Mouse (Mus musculus) embryonic facial prominence, embryonic 12.5 days (tissue): ENCODE results near the gene Ccdc15. TPM values are rescaled to one million over a fixed set of nuclear protein-coding genes. Genes with fewer than 3 reads are reported as not detected.

ENCODE experiments used
- ATAC-seq: fragments of 200-750 bp; cut with Nextera tagmentation; 2 replicates; pipeline ENCODE4 v1.8.0; 2017; ENCODE audit not compliant: insufficient number of reproducible peaks, insufficient read depth, low FRiP score, low TSS enrichment
- H3K27ac ChIP-seq: fragments of 300-500 bp; sonication (generic); 2 replicates; pipeline ENCODE4 v1.5.1; 2016; ENCODE audit warnings: mild to moderate bottlenecking
- H3K27me3 ChIP-seq: fragments of 300-500 bp; sonication (generic); 2 replicates; pipeline ENCODE4 v1.6.1; 2016; ENCODE audit warnings: mild to moderate bottlenecking, moderate library complexity
- H3K36me3 ChIP-seq: fragments of 300-500 bp; sonication (generic); 2 replicates; pipeline ENCODE4 v1.6.1; 2016; ENCODE audit warnings: mild to moderate bottlenecking
- H3K4me1 ChIP-seq: fragments of 300-500 bp; sonication (generic); 2 replicates; pipeline ENCODE4 v1.6.1; 2016
- H3K4me2 ChIP-seq: fragments of 300-500 bp; sonication (generic); replicated peaks from 2 replicates; pipeline ENCODE4 v1.6.1; 2016; ENCODE audit warnings: mild to moderate bottlenecking, moderate library complexity
- H3K4me3 ChIP-seq: fragments of 300-500 bp; sonication (generic); 2 replicates; pipeline ENCODE4 v1.5.1; 2016; ENCODE audit warnings: mild to moderate bottlenecking
- H3K9ac ChIP-seq: fragments of 300-500 bp; sonication (generic); 2 replicates; pipeline ENCODE4 v1.6.1; 2016; ENCODE audit warnings: mild to moderate bottlenecking, moderate library complexity
- H3K9me3 ChIP-seq: fragments of 300-500 bp; sonication (generic); 2 replicates; pipeline ENCODE4 v1.6.1; 2016; ENCODE audit warnings: mild to moderate bottlenecking, moderate library complexity
- WGBS: fragments of 180-500 bp; shearing (Covaris S2); methylation state at CpG from one replicate; pipeline ENCODE4 v1.1.7; 2016; 5-methylcytosine and 5-hydroxymethylcytosine counted together
- polyA plus RNA-seq: library from polyadenylated mRNA; unstranded; fragments of >200 nt; fragmentation: Nextera tagmentation; extraction: Ambion mirVana; gene quantifications from 2 replicates; pipeline ENCODE4 v1.2.1, GENCODE M21; 2016

Gene Ccdc15
- 8.3 and 8.4 TPM in 2 replicates for polyA plus RNA-seq

- peak within 1 kb of the TSS; percentile 90 for H3K27ac ChIP-seq
- peak; percentile 98 for ATAC-seq
- H3K9me3 ChIP-seq, result no peaks in the 10 kb centered on the region
- H3K27me3 ChIP-seq, result no peaks in the 10 kb centered on the region
- H3K4me2 ChIP-seq, result peak within 1 kb of the TSS; percentile 70
- under 1% methylated on average over 41 of the region's 41 CpGs for WGBS
- no peaks in the 10 kb centered on the region for H3K36me3 ChIP-seq
- H3K4me1 ChIP-seq, result peaks cover 10% of the 10 kb centered on the region; the same call in 1 of the 2 replicates
- H3K4me3 ChIP-seq, result peak within 1 kb of the TSS; percentile 70
- H3K9ac ChIP-seq, result peak within 1 kb of the TSS; percentile 78
Observed at GRCm38 (mm10) chr9:37347988-37348642, at the start of gene Ccdc15. Gene Ccdc15, minus strand, starts transcription at chr9:37348432.

- WGBS, result 73% methylated on average over 8 of the region's 8 CpGs
- no peaks in the 10 kb centered on the region for H3K36me3 ChIP-seq
- H3K4me3 ChIP-seq, result no peak overlapping the region
- no peak overlapping the region for H3K9ac ChIP-seq
- no peak overlapping the region for H3K27ac ChIP-seq
- no peaks in the 10 kb centered on the region for H3K9me3 ChIP-seq
- H3K4me2 ChIP-seq, result no peak overlapping the region
- no peaks in the 10 kb centered on the region for H3K4me1 ChIP-seq
- H3K27me3 ChIP-seq, result no peaks in the 10 kb centered on the region
- ATAC-seq, result no peak
Observed at GRCm38 (mm10) chr9:37393482-37394131, 45.4 kb upstream of the Ccdc15 start.

DNA sequence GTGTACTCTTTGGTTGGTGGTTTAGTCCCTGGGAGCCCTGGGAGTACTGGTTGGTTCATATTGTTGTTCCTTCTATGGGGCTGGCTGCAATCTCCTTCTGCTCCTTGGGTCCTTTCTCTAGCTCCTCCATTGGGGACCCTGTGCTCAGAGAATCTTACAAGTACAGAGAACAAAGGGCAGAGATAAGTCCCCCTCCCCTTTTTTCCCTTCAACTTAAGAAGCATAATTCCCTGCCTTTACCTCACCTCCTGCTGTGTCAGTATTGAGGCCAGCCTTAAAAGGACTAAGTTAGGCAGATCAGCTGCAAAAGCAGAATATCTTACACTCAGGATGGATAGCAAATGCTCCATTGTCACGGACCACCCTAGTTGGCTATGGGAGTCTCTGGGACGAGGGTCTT lies 43.8 kb upstream of the Ccdc15 start:
- no peaks in the 10 kb centered on the region for H3K36me3 ChIP-seq
- ATAC-seq, result no peak
- H3K27ac ChIP-seq, result no peak overlapping the region
- H3K4me1 ChIP-seq, result no peaks in the 10 kb centered on the region
- H3K27me3 ChIP-seq, result no peaks in the 10 kb centered on the region
- no peak overlapping the region for H3K4me2 ChIP-seq
- no peaks in the 10 kb centered on the region for H3K9me3 ChIP-seq
- no peak overlapping the region for H3K9ac ChIP-seq
- WGBS, result 72% methylated on average over 2 of the region's 2 CpGs
- H3K4me3 ChIP-seq, result no peak overlapping the region

DNA sequence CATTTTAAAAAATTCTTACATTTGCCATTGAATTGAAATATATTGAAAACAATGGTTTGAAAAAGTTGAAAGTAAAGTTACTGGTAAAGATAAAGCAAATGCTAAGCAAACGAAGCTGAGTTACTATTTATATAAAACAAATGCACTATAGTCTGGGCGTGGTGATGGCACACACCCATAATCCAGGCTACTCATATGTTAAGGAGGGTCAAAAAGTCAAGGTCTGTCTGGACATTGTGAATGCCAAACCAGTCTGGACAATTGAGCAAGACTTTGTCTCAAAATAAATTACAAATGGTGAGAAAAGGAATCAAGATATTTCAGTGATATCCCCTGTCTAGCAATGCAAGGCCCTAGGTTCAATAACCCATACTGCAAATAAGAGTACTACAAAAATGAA lies 42.7 kb upstream of the Ccdc15 start:
- peaks cover 3% of the 10 kb centered on the region for H3K27me3 ChIP-seq
- H3K9ac ChIP-seq, result no peak overlapping the region
- no peak overlapping the region for H3K27ac ChIP-seq
- no peak for ATAC-seq
- no peak overlapping the region for H3K4me2 ChIP-seq
- no peaks in the 10 kb centered on the region for H3K36me3 ChIP-seq
- 69% methylated on average over 2 of the region's 2 CpGs for WGBS
- no peaks in the 10 kb centered on the region for H3K9me3 ChIP-seq
- no peak overlapping the region for H3K4me3 ChIP-seq
- H3K4me1 ChIP-seq, result no peaks in the 10 kb centered on the region

DNA sequence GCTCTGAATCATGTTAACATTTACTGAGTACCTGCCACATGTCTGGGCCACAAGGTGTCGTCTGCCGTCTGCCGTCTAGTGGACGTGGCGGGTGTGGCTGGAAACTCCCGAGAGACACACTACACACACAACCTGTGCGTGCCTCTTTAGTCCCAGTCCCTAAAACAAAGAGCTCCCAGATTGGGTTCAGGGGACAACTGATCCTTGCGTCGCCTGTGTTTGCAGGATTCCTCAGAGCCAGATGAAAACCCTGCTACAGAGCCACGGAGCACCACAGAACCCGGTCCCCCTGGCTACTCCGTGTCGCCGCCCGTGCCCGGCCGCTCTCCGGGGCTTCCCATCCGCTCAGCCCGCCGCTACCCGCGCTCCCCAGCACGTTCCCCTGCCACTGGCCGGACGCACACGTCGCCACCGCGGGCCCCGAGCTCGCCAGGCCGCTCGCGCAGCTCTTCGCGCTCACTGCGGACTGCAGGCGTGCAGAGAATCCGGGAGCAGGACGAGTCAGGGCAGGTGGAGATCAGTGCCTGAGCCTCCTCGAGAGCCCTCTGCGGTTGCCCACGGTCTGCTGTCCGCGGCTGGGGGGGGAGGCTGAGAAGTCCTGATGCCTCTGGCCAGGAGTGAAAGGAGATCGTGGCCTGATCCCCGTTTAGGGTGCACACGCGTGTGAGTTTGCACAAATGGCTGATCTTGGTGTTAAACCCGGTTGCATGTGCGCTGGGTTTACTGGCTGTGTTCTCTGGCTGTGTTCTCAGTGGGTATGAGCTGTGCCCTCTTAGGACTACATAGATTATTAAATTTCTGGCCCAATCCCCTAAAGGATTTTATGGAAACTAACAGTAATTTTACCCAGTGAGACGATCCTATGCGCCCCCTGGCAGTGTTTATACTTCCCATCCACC lies 36.3 kb upstream of the Ccdc15 start:
- no peak overlapping the region for H3K27ac ChIP-seq
- H3K9ac ChIP-seq, result peak overlapping the region; percentile 56
- H3K9me3 ChIP-seq, result no peaks in the 10 kb centered on the region
- peak overlapping the region; percentile 37 for H3K4me3 ChIP-seq
- H3K36me3 ChIP-seq, result no peaks in the 10 kb centered on the region
- 7% methylated on average over 49 of the region's 54 CpGs for WGBS
- peaks cover 30% of the 10 kb centered on the region for H3K27me3 ChIP-seq
- ATAC-seq, result peak; percentile 67
- no peaks in the 10 kb centered on the region for H3K4me1 ChIP-seq
- H3K4me2 ChIP-seq, result peak overlapping the region; percentile 77

- H3K27ac ChIP-seq, result no peak overlapping the region
- H3K4me2 ChIP-seq, result no peak overlapping the region
- H3K9me3 ChIP-seq, result no peaks in the 10 kb centered on the region
- H3K9ac ChIP-seq, result no peak overlapping the region
- no peaks in the 10 kb centered on the region for H3K36me3 ChIP-seq
- ATAC-seq, result no peak
- H3K4me3 ChIP-seq, result no peak overlapping the region
- peaks cover 30% of the 10 kb centered on the region for H3K27me3 ChIP-seq
- no peaks in the 10 kb centered on the region for H3K4me1 ChIP-seq
- 87% methylated on average over 6 of the region's 6 CpGs for WGBS
Observed at GRCm38 (mm10) chr9:37383161-37383560, 34.9 kb upstream of the Ccdc15 start.

DNA sequence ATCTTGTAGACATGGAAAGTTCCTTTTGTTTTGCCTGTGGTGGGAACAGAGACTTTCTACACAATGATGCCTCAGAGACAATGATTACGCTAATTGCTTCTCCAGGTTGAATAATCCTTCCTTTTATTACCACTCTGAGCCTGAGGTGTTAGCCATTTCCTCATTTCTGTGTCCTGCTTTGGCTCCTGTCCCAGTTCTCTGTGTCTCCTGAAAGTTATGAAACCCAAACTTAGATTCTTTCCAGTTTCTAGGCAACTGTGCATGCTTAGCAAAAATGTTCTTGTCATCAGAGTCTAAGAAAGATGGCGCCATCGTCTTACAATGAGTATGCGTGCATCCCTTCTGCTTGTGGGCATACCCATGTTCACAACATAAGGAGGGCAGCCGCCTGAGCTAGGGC lies 27.5 kb upstream of the Ccdc15 start:
- Histone ChIP-seq H3K9me3 (no peaks in the 10 kb centered on the region), H3K4me2 (no peak overlapping the region), H3K4me3 (no peak overlapping the region), H3K4me1 (no peaks in the 10 kb centered on the region), H3K36me3 (no peaks in the 10 kb centered on the region), H3K27ac (no peak overlapping the region), H3K9ac (no peak overlapping the region), H3K27me3 (no peaks in the 10 kb centered on the region)
- no peak for ATAC-seq
- 89% methylated on average over 5 of the region's 5 CpGs for WGBS

- H3K9ac ChIP-seq, result no peak overlapping the region
Observed at GRCm38 (mm10) chr9:37371232-37371801, 23.1 kb upstream of the Ccdc15 start.

GRCm38 (mm10) chr9:37368860-37369259 lies 20.6 kb upstream of the Ccdc15 start:
- no peak for ATAC-seq
- WGBS, result 82% methylated on average over 8 of the region's 8 CpGs
- H3K27ac ChIP-seq, result no peak overlapping the region
- no peaks in the 10 kb centered on the region for H3K9me3 ChIP-seq
- no peak overlapping the region for H3K4me2 ChIP-seq
- H3K4me3 ChIP-seq, result no peak overlapping the region
- no peaks in the 10 kb centered on the region for H3K27me3 ChIP-seq
- no peaks in the 10 kb centered on the region for H3K4me1 ChIP-seq
- H3K36me3 ChIP-seq, result no peaks in the 10 kb centered on the region
- no peak overlapping the region for H3K9ac ChIP-seq

More at GRCm38 (mm10) chr9:37371232-37371801, 23.1 kb upstream of the Ccdc15 start:
- ATAC-seq, result no peak
- H3K4me3 ChIP-seq, result no peak overlapping the region
- WGBS, result 88% methylated on average over 7 of the region's 7 CpGs
- H3K9me3 ChIP-seq, result no peaks in the 10 kb centered on the region
- no peaks in the 10 kb centered on the region for H3K4me1 ChIP-seq
- H3K27me3 ChIP-seq, result no peaks in the 10 kb centered on the region
- no peak overlapping the region for H3K4me2 ChIP-seq
- no peaks in the 10 kb centered on the region for H3K36me3 ChIP-seq
- H3K27ac ChIP-seq, result no peak overlapping the region

DNA sequence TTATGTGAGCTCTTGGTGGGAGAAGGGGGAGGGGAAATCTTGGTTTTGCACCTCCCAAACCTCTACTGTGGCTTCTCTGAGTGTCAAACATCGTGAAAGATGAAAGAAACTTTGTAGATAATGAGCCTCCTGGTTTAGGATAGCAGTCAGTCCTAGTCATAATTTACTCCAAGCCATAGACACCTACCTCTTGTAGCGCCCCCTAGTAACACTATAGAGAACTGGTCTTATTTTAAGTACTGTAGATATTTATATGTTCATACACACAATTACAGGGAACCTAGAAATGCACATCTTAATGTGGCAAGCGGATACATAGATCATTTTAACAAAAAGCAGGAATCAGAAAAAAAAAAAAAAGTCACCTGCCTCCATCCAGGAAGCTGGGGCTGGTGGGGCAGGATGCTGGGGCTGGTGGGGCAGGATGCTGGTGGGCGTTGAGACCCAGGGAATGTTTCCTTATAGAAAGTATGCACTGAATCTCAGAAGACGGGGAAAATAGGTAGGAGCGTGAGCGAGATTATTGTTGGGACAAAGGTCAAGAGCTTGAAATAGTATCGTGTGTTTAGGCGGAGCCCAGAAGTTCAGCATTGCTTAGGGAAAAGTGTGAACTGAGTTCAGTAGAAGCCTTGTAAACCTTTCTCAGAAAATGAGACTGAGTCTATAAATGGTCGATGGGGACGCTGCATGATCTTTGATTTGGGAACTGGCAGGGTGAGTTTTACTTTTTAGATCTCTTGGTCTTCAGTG lies 20.0 kb upstream of the Ccdc15 start:
- no peaks in the 10 kb centered on the region for H3K36me3 ChIP-seq
- no peaks in the 10 kb centered on the region for H3K4me1 ChIP-seq
- H3K27ac ChIP-seq, result no peak overlapping the region
- ATAC-seq, result no peak
- no peaks in the 10 kb centered on the region for H3K27me3 ChIP-seq
- H3K9ac ChIP-seq, result no peak overlapping the region
- H3K4me3 ChIP-seq, result no peak overlapping the region
- no peaks in the 10 kb centered on the region for H3K9me3 ChIP-seq
- 77% methylated on average over 11 of the region's 11 CpGs for WGBS
- H3K4me2 ChIP-seq, result no peak overlapping the region
